Mouse (Mus musculus) urinary bladder, postnatal 0 days (tissue): Measurements from ENCODE around the gene Ddx51. TPM values are rescaled to one million over a fixed set of nuclear protein-coding genes. Genes with fewer than 3 reads are reported as not detected.

Source experiments
- microRNA-seq: library from miRNA; unstranded; fragments of <30 nt; microRNA quantifications from one replicate; pipeline ENCODE4, GENCODE M21; 2016
- polyA plus RNA-seq: library from polyadenylated mRNA; unstranded; fragments of >200 nt; fragmentation: Nextera tagmentation; extraction: Ambion mirVana; gene quantifications from 2 replicates; pipeline ENCODE4 v1.2.1, GENCODE M21; 2015

The Ddx51 gene
- polyA plus RNA-seq: 8.4 and 8.6 TPM in 2 replicates

DNA sequence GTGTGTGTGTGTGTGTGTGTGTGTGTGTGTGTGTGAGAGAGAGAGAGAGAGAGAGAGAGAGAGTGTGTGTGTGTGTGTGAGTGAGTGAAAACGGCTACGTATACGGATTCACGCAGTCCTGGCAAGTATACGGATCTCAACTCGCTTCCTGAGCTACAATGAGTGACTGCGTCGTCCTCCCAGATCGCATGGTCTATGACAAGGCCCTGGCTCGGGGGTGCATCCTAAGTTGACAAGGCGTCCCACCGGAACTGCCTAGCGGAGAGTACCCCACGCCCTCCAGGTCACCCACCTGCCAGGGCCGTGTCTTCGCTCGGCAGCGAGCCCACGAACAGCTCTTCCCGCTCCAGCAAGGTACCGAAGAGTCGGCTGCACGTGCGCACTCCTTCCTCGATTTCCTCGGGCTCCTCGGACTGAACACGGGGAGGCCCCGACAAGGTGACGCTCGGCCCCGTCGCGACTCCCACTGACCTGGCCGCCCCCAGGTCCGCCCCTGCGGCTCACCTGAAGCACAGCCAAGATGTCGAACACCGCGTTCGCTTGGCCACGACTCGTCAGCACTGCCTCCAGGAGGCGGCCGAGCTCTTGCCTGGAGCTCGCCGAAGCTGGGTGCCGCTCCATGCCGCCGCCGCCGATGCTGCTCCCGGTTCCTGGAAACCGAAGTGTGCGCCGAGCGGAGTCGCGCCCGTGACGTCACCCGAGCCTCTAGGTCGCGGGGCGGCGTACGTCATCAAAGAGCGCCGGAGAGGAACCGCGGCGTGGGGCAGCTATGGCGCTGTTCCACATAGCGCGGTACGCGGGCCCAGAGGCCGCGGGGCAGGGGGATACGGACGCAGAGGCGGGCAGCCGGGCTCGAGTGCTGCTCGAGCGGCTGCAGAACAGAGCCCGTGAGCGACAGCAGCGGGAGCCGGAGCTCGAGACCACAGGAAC lies at the start of gene Ddx51, which contains the start of gene Noc4l:
Gene Ddx51 (plus strand): TSS at position 733 of the 930 bp plus-strand sequence.
Gene Noc4l (minus strand): TSS at position 699 of the 930 bp plus-strand sequence.

Small RNA genes lying within 50 kb of the gene (microRNA-seq; reads per million reads assigned to microRNA genes)
- gene Mir7026: not detected

Other genes with a start within 250 kb of the Ddx51 start
- gene Fbrsl1, start 204.9 kb upstream of the Ddx51 start, polyA plus RNA-seq: 7.6 and 8.0 TPM in 2 replicates
- gene Galnt9, start 109.1 kb upstream of the Ddx51 start, polyA plus RNA-seq: 0.08 and 0.17 TPM in 2 replicates
- gene Noc4l, start within 50 bp of the Ddx51 start, polyA plus RNA-seq: 19.9 and 20.1 TPM in 2 replicates
- 14.4 and 17.6 TPM in 2 replicates for gene Ep400, start 117.3 kb downstream of the Ddx51 start, polyA plus RNA-seq
- gene Pus1, start 127.2 kb downstream of the Ddx51 start, polyA plus RNA-seq: 19.7 and 23.5 TPM in 2 replicates
- 6.4 and 6.6 TPM in 2 replicates for gene Ulk1, start 156.6 kb downstream of the Ddx51 start, polyA plus RNA-seq
- gene Hscb, start 186.3 kb downstream of the Ddx51 start, polyA plus RNA-seq: 20.5 and 22.2 TPM in 2 replicates
- 8.9 and 9.8 TPM in 2 replicates for gene Chek2, start 186.5 kb downstream of the Ddx51 start, polyA plus RNA-seq
- 6.1 and 6.4 TPM in 2 replicates for gene Ttc28, start 226.4 kb downstream of the Ddx51 start, polyA plus RNA-seq